10 mouse cellular contexts compared by ENCODE assay signal in genomic region chr9:53356219-53357155, GRCm38 (mm10). TPM values are rescaled to one million over a fixed set of nuclear protein-coding genes. Genes with fewer than 3 reads are reported as not detected.
DNase-seq lines count a peak whose midpoint lies in the region; ATAC-seq and TF ChIP-seq lines count a peak whose summit lies in the region.
"Had no signal": no experiment of that assay in that cellular context is flagged by ENCODE, and none has a peak within 500 bp of the region (broad histone marks: within the 10 kb centered on the region; RNA-seq: fewer than 3 reads in every experiment).

No protein-coding gene starts in this region.

- H3K9ac ChIP-seq in embryonic facial prominence, embryonic 15.5 days: no peak overlapping the region
- H3K9ac ChIP-seq in liver, embryonic 11.5 days (ENCODE audit: low read depth, low read length): no peak overlapping the region

- TF ChIP-seq POLR2A in bone marrow, adult 2 months (IDR thresholded peaks at IDR 0.05; ENCODE audit: borderline replicate concordance, control insufficient read depth, low read depth, low read length): no peak

- H3K27ac ChIP-seq in bone marrow, adult 2 months (ENCODE audit: control insufficient read depth, insufficient read depth, low read depth, low read length, poor library complexity): no peak overlapping the region
- peak overlapping the region; percentile 63 for H3K27ac ChIP-seq in embryonic facial prominence, embryonic 15.5 days (replicated peaks)
- H3K27ac ChIP-seq in liver, embryonic 11.5 days (ENCODE audit: low read depth, low read length): peak overlapping the region; percentile 39; the same call in 1 of the 2 replicates
- no peak overlapping the region for H3K27ac ChIP-seq in forebrain, embryonic 10.5 days

- 26% methylated on average over 14 of the region's 14 CpGs for WGBS in bone marrow, adult 2 months
- 50% methylated on average over 14 of the region's 14 CpGs for WGBS in embryonic facial prominence, embryonic 15.5 days
- WGBS in liver, embryonic 11.5 days: 56% methylated on average over 14 of the region's 14 CpGs
- 78% methylated on average over 14 of the region's 14 CpGs for WGBS in forebrain, embryonic 10.5 days

- TF ChIP-seq CTCF in bone marrow, adult 2 months (IDR thresholded peaks at IDR 0.05; ENCODE audit: control insufficient read depth, insufficient read depth, low read length): no peak

- no peaks in the 10 kb centered on the region for H3K4me1 ChIP-seq in bone marrow, adult 2 months (ENCODE audit: control insufficient read depth, insufficient read depth, low read length)
- no peaks in the 10 kb centered on the region for H3K4me1 ChIP-seq in embryonic facial prominence, embryonic 15.5 days
- no peaks in the 10 kb centered on the region for H3K4me1 ChIP-seq in liver, embryonic 11.5 days (replicated peaks; ENCODE audit: control insufficient read depth, insufficient read depth, low read length)
- peaks cover 15% of the 10 kb centered on the region for H3K4me1 ChIP-seq in megakaryocyte, embryonic 14.5 days
- H3K4me1 ChIP-seq in forebrain, embryonic 10.5 days: no peaks in the 10 kb centered on the region

- no peaks in the 10 kb centered on the region for H3K9me3 ChIP-seq in embryonic facial prominence, embryonic 15.5 days (replicated peaks)
- no peaks in the 10 kb centered on the region for H3K9me3 ChIP-seq in liver, embryonic 11.5 days (ENCODE audit: control insufficient read depth, low read length)
- no peaks in the 10 kb centered on the region for H3K9me3 ChIP-seq in megakaryocyte, embryonic 14.5 days
- no peaks in the 10 kb centered on the region for H3K9me3 ChIP-seq in forebrain, embryonic 10.5 days

- DNase-seq in liver, embryonic 11.5 days (ENCODE audit: low spot score): no peak
- DNase-seq in layer of hippocampus, postnatal 36 days: no peak
- no peak for DNase-seq in forebrain, embryonic 10.5 days (ENCODE audit: extremely low spot score, low spot score)
- DNase-seq in adrenal gland, adult 18-20 months (ENCODE audit: low spot score in 2 of 2): no peak
- no peak for DNase-seq in adrenal gland, postnatal 36 days
- DNase-seq: cerebellum, adult 11 months had no signal

- no peak overlapping the region for H3K4me2 ChIP-seq in embryonic facial prominence, embryonic 15.5 days (replicated peaks)
- H3K4me2 ChIP-seq in liver, embryonic 11.5 days: peak overlapping the region; percentile 21; the same call in 1 of the 2 replicates

- no peaks in the 10 kb centered on the region for H3K36me3 ChIP-seq in embryonic facial prominence, embryonic 15.5 days
- H3K36me3 ChIP-seq in liver, embryonic 11.5 days (ENCODE audit: control insufficient read depth, insufficient read depth, low read length): no peaks in the 10 kb centered on the region
- no peaks in the 10 kb centered on the region for H3K36me3 ChIP-seq in megakaryocyte, embryonic 14.5 days (replicated peaks; ENCODE audit: low read length)
- no peaks in the 10 kb centered on the region for H3K36me3 ChIP-seq in forebrain, embryonic 10.5 days (replicated peaks)

- no peaks in the 10 kb centered on the region for H3K27me3 ChIP-seq in embryonic facial prominence, embryonic 15.5 days
- H3K27me3 ChIP-seq in liver, embryonic 11.5 days (replicated peaks; ENCODE audit: control insufficient read depth, insufficient read depth, low read length): no peaks in the 10 kb centered on the region
- H3K27me3 ChIP-seq in megakaryocyte, embryonic 14.5 days (replicated peaks): peaks cover 1% of the 10 kb centered on the region
- no peaks in the 10 kb centered on the region for H3K27me3 ChIP-seq in forebrain, embryonic 10.5 days (ENCODE audit: poor library complexity, severe bottlenecking)

- no peak; the same call in 1 of the 2 replicates for ATAC-seq in embryonic facial prominence, embryonic 15.5 days (ENCODE audit: insufficient number of reproducible peaks, low FRiP score, low TSS enrichment, low read depth)
- ATAC-seq in liver, embryonic 11.5 days (replicated peaks; ENCODE audit: low FRiP score): peak; percentile 73

- peak overlapping the region; percentile 9 for H3K4me3 ChIP-seq in bone marrow, adult 2 months (replicated peaks; ENCODE audit: control insufficient read depth, low read depth, low read length)
- no peak overlapping the region for H3K4me3 ChIP-seq in embryonic facial prominence, embryonic 15.5 days (replicated peaks)
- no peak overlapping the region for H3K4me3 ChIP-seq in liver, embryonic 11.5 days (ENCODE audit: low read depth, low read length)
- H3K4me3 ChIP-seq in megakaryocyte, embryonic 14.5 days (replicated peaks): peak overlapping the region; percentile 84
- no peak overlapping the region for H3K4me3 ChIP-seq in forebrain, embryonic 10.5 days

RNA-seq across cellular contexts. Expression of gene Kdelc2, which starts 27.3 kb away (rescaled TPM):
- 0.79 and 2.3 TPM in 2 replicates for polyA plus RNA-seq in bone marrow, adult 2 months (2011; ENCODE audit: insufficient read depth, insufficient read length, low replicate concordance, missing spikeins)
- polyA plus RNA-seq in embryonic facial prominence, embryonic 15.5 days (2015; fragmentation: Nextera tagmentation; extraction: Ambion mirVana): 29.6 and 31.4 TPM in 2 replicates
- 11.2 and 12.0 TPM in 2 replicates for polyA plus RNA-seq in liver, embryonic 11.5 days (2014; fragmentation: Nextera tagmentation; extraction: Ambion mirVana)
- 0.48 TPM in 1 of 2 replicates, not detected in the other for polyA plus RNA-seq in megakaryocyte, embryonic 14.5 days (2012; ENCODE audit: insufficient read depth, low replicate concordance)
- 1 to 10 TPM; 4.6 to 4.8 TPM for total RNA-seq in layer of hippocampus, postnatal 36 days (2021)
- polyA plus RNA-seq in forebrain, embryonic 10.5 days (2016; fragmentation: Nextera tagmentation; extraction: Ambion mirVana): 8.6 and 8.7 TPM in 2 replicates
- total RNA-seq in adrenal gland, adult 18-20 months (2021): 1 to 10 TPM; 7.9 to 9.3 TPM
- 10 to 100 TPM; 10.9 to 11.8 TPM for total RNA-seq in adrenal gland, postnatal 36 days (2021)

RNA-seq across cellular contexts. Expression of gene 4930550C14Rik, which starts 45.6 kb away (rescaled TPM):
- 1.5 TPM in 1 of 2 replicates, not detected in the other for polyA plus RNA-seq in bone marrow, adult 2 months (2011; ENCODE audit: insufficient read depth, insufficient read length, low replicate concordance, missing spikeins)
- polyA plus RNA-seq in embryonic facial prominence, embryonic 15.5 days (2015; fragmentation: Nextera tagmentation; extraction: Ambion mirVana): 1.3 and 1.6 TPM in 2 replicates
- 0.85 and 1.0 TPM in 2 replicates for polyA plus RNA-seq in liver, embryonic 11.5 days (2014; fragmentation: Nextera tagmentation; extraction: Ambion mirVana)
- not detected in 2 replicates for polyA plus RNA-seq in megakaryocyte, embryonic 14.5 days (2012; ENCODE audit: insufficient read depth, low replicate concordance)
- total RNA-seq in layer of hippocampus, postnatal 36 days (2021): under 1 TPM in 1 of 2 experiments, not detected in 1; 0.38 TPM
- 0.30 and 0.39 TPM in 2 replicates for polyA plus RNA-seq in forebrain, embryonic 10.5 days (2016; fragmentation: Nextera tagmentation; extraction: Ambion mirVana)
- 1 to 10 TPM in 1 of 2 experiments, under 1 TPM in 1; 0.74 to 1.5 TPM for total RNA-seq in adrenal gland, adult 18-20 months (2021)
- total RNA-seq in adrenal gland, postnatal 36 days (2021): 1 to 10 TPM in 1 of 2 experiments, under 1 TPM in 1; 0.70 to 1.9 TPM
- total RNA-seq: monocyte, adult 5-6 weeks had no signal

RNA-seq across cellular contexts. Expression of gene Exph5, which starts 55.0 kb away (rescaled TPM):
- polyA plus RNA-seq in bone marrow, adult 2 months (2011; ENCODE audit: insufficient read depth, insufficient read length, low replicate concordance, missing spikeins): 0.57 and 0.80 TPM in 2 replicates
- 2.3 and 2.4 TPM in 2 replicates for polyA plus RNA-seq in embryonic facial prominence, embryonic 15.5 days (2015; fragmentation: Nextera tagmentation; extraction: Ambion mirVana)
- 0.41 and 0.91 TPM in 2 replicates for polyA plus RNA-seq in liver, embryonic 11.5 days (2014; fragmentation: Nextera tagmentation; extraction: Ambion mirVana)
- 0.36 TPM in 1 of 2 replicates, not detected in the other for polyA plus RNA-seq in megakaryocyte, embryonic 14.5 days (2012; ENCODE audit: insufficient read depth, low replicate concordance)
- total RNA-seq in layer of hippocampus, postnatal 36 days (2021): 1 to 10 TPM; 3.8 to 4.0 TPM
- polyA plus RNA-seq in forebrain, embryonic 10.5 days (2016; fragmentation: Nextera tagmentation; extraction: Ambion mirVana): 0.58 and 0.66 TPM in 2 replicates
- total RNA-seq in adrenal gland, adult 18-20 months (2021): under 1 TPM; 0.13 to 0.20 TPM
- total RNA-seq in adrenal gland, postnatal 36 days (2021): under 1 TPM; 0.07 to 0.13 TPM
- total RNA-seq: monocyte, adult 5-6 weeks had no signal

Comparison
In these comparisons a context has a peak if more than half of its experiments do, and no peak if none do; other contexts are left out.
1. H3K27ac ChIP-seq: peak in embryonic facial prominence, embryonic 15.5 days (single experiment) and liver, embryonic 11.5 days (single experiment); none in bone marrow, adult 2 months (single experiment) and forebrain, embryonic 10.5 days (single experiment).
2. H3K4me3 ChIP-seq: peak in bone marrow, adult 2 months (single experiment) and megakaryocyte, embryonic 14.5 days (single experiment); none in embryonic facial prominence, embryonic 15.5 days (single experiment), liver, embryonic 11.5 days (single experiment) and forebrain, embryonic 10.5 days (single experiment).